In the genomic region with DNA sequence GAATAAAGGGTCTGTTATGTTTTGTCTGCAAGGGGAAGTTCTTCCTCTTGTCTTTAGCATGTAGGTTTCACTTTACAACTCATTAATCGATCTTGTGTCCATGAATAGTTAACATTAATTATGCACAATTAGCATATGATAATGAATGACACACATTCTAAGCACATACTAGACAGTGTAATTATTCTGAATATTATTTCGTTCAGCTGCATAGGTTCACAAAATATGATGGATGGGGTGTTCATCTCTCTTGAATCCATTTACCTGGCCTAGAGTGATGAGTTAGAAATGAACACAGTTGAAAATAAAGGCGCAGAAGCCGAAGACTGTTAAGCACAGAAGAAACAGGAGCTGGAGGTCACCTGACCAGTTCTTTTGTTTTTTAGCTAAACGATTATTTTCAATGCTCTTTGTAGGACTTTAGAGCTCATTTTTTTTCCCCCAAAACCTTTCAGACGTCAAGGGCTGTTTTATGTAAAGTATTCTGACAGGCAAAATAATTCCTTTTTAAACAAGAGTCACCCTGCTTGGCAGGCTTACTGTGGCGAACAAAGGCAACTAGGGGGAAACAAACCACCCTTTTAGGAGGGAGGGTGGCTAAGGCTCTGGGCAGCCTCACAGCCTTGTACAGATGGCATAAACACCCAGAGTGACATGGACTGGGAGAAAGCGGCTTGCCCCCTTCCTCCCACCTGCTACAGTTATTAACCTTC, we compare ENCODE assay signal across 14 mouse cellular contexts.
A peak's percentile ranks its signal among the peaks of the same experiment; 100 is the strongest.
DNase-seq lines count a peak whose midpoint lies in the region; ATAC-seq and TF ChIP-seq lines count a peak whose summit lies in the region.
"Had no signal": no experiment of that assay in that cellular context is flagged by ENCODE, and none has a peak within 500 bp of the region (broad histone marks: within the 10 kb centered on the region; RNA-seq: fewer than 3 reads in every experiment).

No protein-coding gene starts in this region.

- H3K27me3 ChIP-seq in forebrain, embryonic 14.5 days (replicated peaks; ENCODE audit: control insufficient read depth, insufficient read depth, low read length), result no peaks in the 10 kb centered on the region
- no peaks in the 10 kb centered on the region for H3K27me3 ChIP-seq in limb, embryonic 14.5 days (ENCODE audit: control insufficient read depth, insufficient read depth, low read length)
- H3K27me3 ChIP-seq in intestine, embryonic 15.5 days (replicated peaks), result no peaks in the 10 kb centered on the region
- H3K27me3 ChIP-seq: liver, embryonic 15.5 days had no signal

- H3K9me3 ChIP-seq in forebrain, embryonic 14.5 days (replicated peaks; ENCODE audit: control insufficient read depth, low read length), result no peaks in the 10 kb centered on the region
- H3K9me3 ChIP-seq in limb, embryonic 14.5 days (ENCODE audit: control insufficient read depth, low read length), result no peaks in the 10 kb centered on the region
- no peaks in the 10 kb centered on the region for H3K9me3 ChIP-seq in intestine, embryonic 15.5 days
- H3K9me3 ChIP-seq: embryonic facial prominence, embryonic 12.5 days; liver, embryonic 15.5 days had no signal

- no peak overlapping the region for H3K4me3 ChIP-seq in forebrain, embryonic 14.5 days (ENCODE audit: low read depth, low read length)
- no peak overlapping the region for H3K4me3 ChIP-seq in limb, embryonic 14.5 days (replicated peaks; ENCODE audit: low read length)
- no peak overlapping the region for H3K4me3 ChIP-seq in intestine, embryonic 15.5 days (replicated peaks)
- H3K4me3 ChIP-seq: embryonic facial prominence, embryonic 12.5 days; liver, embryonic 15.5 days had no signal

- WGBS in forebrain, embryonic 14.5 days, result 3% methylated on average over 8 of the region's 8 CpGs
- WGBS in limb, embryonic 14.5 days, result 56% methylated on average over 8 of the region's 8 CpGs
- WGBS in intestine, embryonic 15.5 days, result 50% methylated on average over 8 of the region's 8 CpGs

- no peak for TF ChIP-seq POLR2A in limb, embryonic 14.5 days (IDR thresholded peaks at IDR 0.05; ENCODE audit: borderline replicate concordance, extremely low read depth, insufficient read depth, insufficient read length)

- peak overlapping the region; percentile 55; the same call in 1 of the 2 replicates for H3K27ac ChIP-seq in forebrain, embryonic 14.5 days (ENCODE audit: low read depth, low read length)
- 0 out of 2 replicates have a peak overlapping the region, but pooled peaks have one; percentile 38 for H3K27ac ChIP-seq in limb, embryonic 14.5 days (replicated peaks; ENCODE audit: low read depth, low read length)
- no peak overlapping the region for H3K27ac ChIP-seq in intestine, embryonic 15.5 days
- H3K27ac ChIP-seq: embryonic facial prominence, embryonic 12.5 days; liver, embryonic 15.5 days had no signal

- intact Hi-C loops in gastrocnemius, postnatal 14 days (cut with DNase I; ENCODE audit: low total_unique reads), result no loop called here

- DNase-seq in retina, postnatal 1 day, result peak; percentile 69
- no peak for DNase-seq in retina, embryonic 14.5 days (ENCODE audit: low spot score)
- DNase-seq in forebrain, embryonic 14.5 days (ENCODE audit: low spot score), result peak; percentile 84
- DNase-seq in limb, embryonic 14.5 days (ENCODE audit: low spot score), result no peak
- DNase-seq in frontal cortex, postnatal 36 days (ENCODE audit: low spot score in 2 of 2), result no peak
- no peak for DNase-seq in gastrocnemius, postnatal 14 days
- DNase-seq: cerebellum, adult 9-10 months; gastrocnemius, postnatal 10 days; kidney, postnatal 10 days; thymus, postnatal 25 days had no signal

- ATAC-seq in forebrain, embryonic 14.5 days, result peak; percentile 95
- ATAC-seq in limb, embryonic 14.5 days (ENCODE audit: low FRiP score, low read depth), result no peak
- no peak for ATAC-seq in intestine, embryonic 15.5 days
- ATAC-seq in granulocyte monocyte progenitor cell, adult 5-6 weeks (replicated peaks; ENCODE audit: poor library complexity, severe bottlenecking), result no peak

- H3K4me1 ChIP-seq in forebrain, embryonic 14.5 days (ENCODE audit: control insufficient read depth, insufficient read depth, low read length), result peaks cover 23% of the 10 kb centered on the region
- H3K4me1 ChIP-seq in limb, embryonic 14.5 days (ENCODE audit: control insufficient read depth, insufficient read depth, low read length), result peaks cover 14% of the 10 kb centered on the region
- no peaks in the 10 kb centered on the region for H3K4me1 ChIP-seq in intestine, embryonic 15.5 days (replicated peaks)
- H3K4me1 ChIP-seq: embryonic facial prominence, embryonic 12.5 days; liver, embryonic 15.5 days had no signal

- H3K36me3 ChIP-seq in forebrain, embryonic 14.5 days (ENCODE audit: control insufficient read depth, insufficient read depth, low read length), result no peaks in the 10 kb centered on the region
- H3K36me3 ChIP-seq in limb, embryonic 14.5 days (ENCODE audit: control insufficient read depth, insufficient read depth, low read length), result no peaks in the 10 kb centered on the region
- no peaks in the 10 kb centered on the region for H3K36me3 ChIP-seq in intestine, embryonic 15.5 days
- H3K36me3 ChIP-seq: embryonic facial prominence, embryonic 12.5 days; liver, embryonic 15.5 days had no signal

- peak overlapping the region; percentile 33 for H3K4me2 ChIP-seq in forebrain, embryonic 14.5 days (ENCODE audit: low read length)
- no peak overlapping the region for H3K4me2 ChIP-seq in limb, embryonic 14.5 days (replicated peaks; ENCODE audit: low read depth, low read length, severe bottlenecking)
- no peak overlapping the region for H3K4me2 ChIP-seq in intestine, embryonic 15.5 days (replicated peaks)
- H3K4me2 ChIP-seq: embryonic facial prominence, embryonic 12.5 days; liver, embryonic 15.5 days had no signal

- H3K9ac ChIP-seq in forebrain, embryonic 14.5 days (ENCODE audit: low read length), result no peak overlapping the region
- no peak overlapping the region for H3K9ac ChIP-seq in limb, embryonic 14.5 days (ENCODE audit: low read depth, low read length, severe bottlenecking)
- H3K9ac ChIP-seq in intestine, embryonic 15.5 days, result no peak overlapping the region
- H3K9ac ChIP-seq: embryonic facial prominence, embryonic 12.5 days; liver, embryonic 15.5 days had no signal

Comparison
In these comparisons a context has a peak if more than half of its experiments do, and no peak if none do; other contexts are left out.
1. DNase-seq: peak in retina, postnatal 1 day (single experiment) and forebrain, embryonic 14.5 days (single experiment); none in retina, embryonic 14.5 days (single experiment), limb, embryonic 14.5 days (single experiment), frontal cortex, postnatal 36 days (0 of 2) and gastrocnemius, postnatal 14 days (single experiment).